27 mouse cellular contexts compared by ENCODE assay signal in the genomic region with DNA sequence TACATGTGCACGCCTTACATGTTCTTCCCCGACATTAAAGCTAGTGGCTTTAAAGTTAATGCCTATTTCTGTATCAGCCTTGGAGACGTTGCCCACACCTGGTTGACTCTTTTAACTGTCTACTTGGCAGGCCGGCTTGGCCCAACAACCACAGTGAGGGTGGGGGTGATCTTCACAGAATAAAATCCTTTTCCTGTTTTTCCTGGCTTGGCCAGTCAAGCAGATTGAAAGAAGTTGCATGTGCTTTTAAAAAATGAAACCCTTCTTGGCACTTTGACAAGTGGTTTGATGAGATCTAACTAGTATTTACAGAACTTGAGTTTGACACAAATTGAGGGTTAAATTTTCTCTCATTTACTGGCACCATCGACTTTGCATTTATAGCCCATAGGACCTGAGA.
DNase-seq lines count a peak whose midpoint lies in the region; ATAC-seq and TF ChIP-seq lines count a peak whose summit lies in the region.
"Had no signal": no experiment of that assay in that cellular context is flagged by ENCODE, and none has a peak within 500 bp of the region (broad histone marks: within the 10 kb centered on the region; RNA-seq: fewer than 3 reads in every experiment).

No protein-coding gene starts in this region.

- TF ChIP-seq CTCF in intestine, postnatal 0 days (IDR thresholded peaks at IDR 0.05; ENCODE audit: low read depth), result no peak

- ATAC-seq in kidney, embryonic 16.5 days (ENCODE audit: low FRiP score, low TSS enrichment), result no peak
- no peak for ATAC-seq in kidney, embryonic 15.5 days (replicated peaks; ENCODE audit: low FRiP score)
- no peak for ATAC-seq in intestine, postnatal 0 days
- no peak for ATAC-seq in granulocyte monocyte progenitor cell, adult 5-6 weeks (replicated peaks; ENCODE audit: poor library complexity, severe bottlenecking)
- ATAC-seq: forebrain, embryonic 14.5 days; hindbrain, embryonic 16.5 days had no signal

- no peaks in the 10 kb centered on the region for H3K36me3 ChIP-seq in kidney, embryonic 16.5 days (ENCODE audit: insufficient read depth, low read length)
- no peaks in the 10 kb centered on the region for H3K36me3 ChIP-seq in kidney, embryonic 15.5 days
- no peaks in the 10 kb centered on the region for H3K36me3 ChIP-seq in intestine, postnatal 0 days (ENCODE audit: control insufficient read depth, insufficient read depth)
- H3K36me3 ChIP-seq: heart, embryonic 10.5 days; heart, embryonic 15.5 days; limb, embryonic 13.5 days; liver, embryonic 13.5 days; midbrain, embryonic 12.5 days; neural tube, embryonic 12.5 days had no signal

- no peak overlapping the region for H3K4me2 ChIP-seq in kidney, embryonic 16.5 days (replicated peaks; ENCODE audit: low read depth, low read length)
- no peak overlapping the region for H3K4me2 ChIP-seq in kidney, embryonic 15.5 days
- no peak overlapping the region for H3K4me2 ChIP-seq in intestine, postnatal 0 days (replicated peaks; ENCODE audit: low read depth)
- H3K4me2 ChIP-seq: heart, embryonic 15.5 days; limb, embryonic 13.5 days; liver, embryonic 13.5 days; lung, embryonic 14.5 days; midbrain, embryonic 12.5 days; neural tube, embryonic 12.5 days had no signal

- H3K9me3 ChIP-seq in kidney, embryonic 16.5 days (ENCODE audit: low read length), result no peaks in the 10 kb centered on the region
- H3K9me3 ChIP-seq in kidney, embryonic 15.5 days (replicated peaks), result no peaks in the 10 kb centered on the region
- H3K9me3 ChIP-seq in intestine, postnatal 0 days (ENCODE audit: control insufficient read depth), result no peaks in the 10 kb centered on the region
- H3K9me3 ChIP-seq: heart, embryonic 10.5 days; heart, embryonic 15.5 days; limb, embryonic 13.5 days; liver, embryonic 13.5 days; megakaryocyte, embryonic 14.5 days; midbrain, embryonic 12.5 days; neural tube, embryonic 12.5 days had no signal

- no peak overlapping the region for H3K4me3 ChIP-seq in kidney, embryonic 16.5 days (ENCODE audit: low read length)
- H3K4me3 ChIP-seq in kidney, embryonic 15.5 days (replicated peaks), result no peak overlapping the region
- no peak overlapping the region for H3K4me3 ChIP-seq in intestine, postnatal 0 days (ENCODE audit: low read depth, low read length)
- H3K4me3 ChIP-seq: heart, embryonic 10.5 days; heart, embryonic 15.5 days; limb, embryonic 13.5 days; liver, embryonic 13.5 days; megakaryocyte, embryonic 14.5 days; midbrain, embryonic 12.5 days; myocyte; neural tube, embryonic 12.5 days had no signal

- H3K9ac ChIP-seq in kidney, embryonic 16.5 days (replicated peaks; ENCODE audit: low read length), result no peak overlapping the region
- no peak overlapping the region for H3K9ac ChIP-seq in kidney, embryonic 15.5 days
- no peak overlapping the region for H3K9ac ChIP-seq in intestine, postnatal 0 days (ENCODE audit: low read depth, low read length)
- H3K9ac ChIP-seq: heart, embryonic 15.5 days; limb, embryonic 13.5 days; liver, embryonic 13.5 days; lung, embryonic 14.5 days; midbrain, embryonic 12.5 days; neural tube, embryonic 12.5 days had no signal

- WGBS in kidney, embryonic 16.5 days, result 79% methylated on average over 5 of the region's 5 CpGs
- WGBS in kidney, embryonic 15.5 days, result 74% methylated on average over 5 of the region's 5 CpGs
- 78% methylated on average over 5 of the region's 5 CpGs for WGBS in intestine, postnatal 0 days

- no peaks in the 10 kb centered on the region for H3K27me3 ChIP-seq in kidney, embryonic 16.5 days (ENCODE audit: insufficient read depth, low read length)
- H3K27me3 ChIP-seq in kidney, embryonic 15.5 days, result no peaks in the 10 kb centered on the region
- no peaks in the 10 kb centered on the region for H3K27me3 ChIP-seq in intestine, postnatal 0 days (replicated peaks; ENCODE audit: control insufficient read depth, insufficient read depth, low read length)
- H3K27me3 ChIP-seq: heart, embryonic 15.5 days; limb, embryonic 13.5 days; liver, embryonic 13.5 days; megakaryocyte, embryonic 14.5 days; midbrain, embryonic 12.5 days; neural tube, embryonic 12.5 days had no signal

- H3K4me1 ChIP-seq in kidney, embryonic 16.5 days (ENCODE audit: insufficient read depth, low read length), result no peaks in the 10 kb centered on the region
- no peaks in the 10 kb centered on the region for H3K4me1 ChIP-seq in kidney, embryonic 15.5 days
- H3K4me1 ChIP-seq in intestine, postnatal 0 days (replicated peaks; ENCODE audit: control insufficient read depth, insufficient read depth, low read length), result no peaks in the 10 kb centered on the region
- H3K4me1 ChIP-seq: heart, embryonic 10.5 days; heart, embryonic 15.5 days; liver, embryonic 13.5 days; megakaryocyte, embryonic 14.5 days; midbrain, embryonic 12.5 days; neural tube, embryonic 12.5 days had no signal

- H3K27ac ChIP-seq in kidney, embryonic 16.5 days (ENCODE audit: low read length), result 0 out of 2 replicates have a peak overlapping the region, but pooled peaks have one; percentile 24
- no peak overlapping the region for H3K27ac ChIP-seq in kidney, embryonic 15.5 days
- no peak overlapping the region for H3K27ac ChIP-seq in intestine, postnatal 0 days (ENCODE audit: low read depth, low read length)
- H3K27ac ChIP-seq: heart, embryonic 10.5 days; heart, embryonic 15.5 days; limb, embryonic 13.5 days; liver, embryonic 13.5 days; midbrain, embryonic 12.5 days; neural tube, embryonic 12.5 days had no signal

- peak; percentile 10 for DNase-seq in lung, postnatal 36 days
- no peak for DNase-seq in lung, postnatal 14 days
- peak; percentile 2 for DNase-seq in c-Kit-positive CD71-negative TER-119-negative erythroid progenitor cells, embryonic 14.5 days (ENCODE audit: low read depth)
- DNase-seq: adrenal gland, postnatal 25 days; cerebellum, adult 2 months; cerebellum, postnatal 14 days; gastrocnemius, postnatal 14 days; heart, adult 11 months; kidney, adult 2 months; kidney, postnatal 10 days; liver, embryonic 13.5 days; lung, embryonic 14.5 days; lung, postnatal 4 days; right cerebral cortex, postnatal 4 days had no signal
